Mouse (Mus musculus) liver, embryonic 14.5 days (tissue): ENCODE measurements around the gene Mga.
A peak's percentile ranks its signal among the peaks of the same experiment; 100 is the strongest.

Experiments
- CTCF ChIP-seq: IDR thresholded peaks from 2 replicates; pipeline ENCODE4 v1.5.1; 2016; ENCODE audit warnings: antibody characterized with exemption, low read depth, control low read depth
- EP300 ChIP-seq: IDR thresholded peaks from 2 replicates; pipeline ENCODE4 v1.6.1; 2016; ENCODE audit warnings: antibody characterized with exemption, low read depth

DNA sequence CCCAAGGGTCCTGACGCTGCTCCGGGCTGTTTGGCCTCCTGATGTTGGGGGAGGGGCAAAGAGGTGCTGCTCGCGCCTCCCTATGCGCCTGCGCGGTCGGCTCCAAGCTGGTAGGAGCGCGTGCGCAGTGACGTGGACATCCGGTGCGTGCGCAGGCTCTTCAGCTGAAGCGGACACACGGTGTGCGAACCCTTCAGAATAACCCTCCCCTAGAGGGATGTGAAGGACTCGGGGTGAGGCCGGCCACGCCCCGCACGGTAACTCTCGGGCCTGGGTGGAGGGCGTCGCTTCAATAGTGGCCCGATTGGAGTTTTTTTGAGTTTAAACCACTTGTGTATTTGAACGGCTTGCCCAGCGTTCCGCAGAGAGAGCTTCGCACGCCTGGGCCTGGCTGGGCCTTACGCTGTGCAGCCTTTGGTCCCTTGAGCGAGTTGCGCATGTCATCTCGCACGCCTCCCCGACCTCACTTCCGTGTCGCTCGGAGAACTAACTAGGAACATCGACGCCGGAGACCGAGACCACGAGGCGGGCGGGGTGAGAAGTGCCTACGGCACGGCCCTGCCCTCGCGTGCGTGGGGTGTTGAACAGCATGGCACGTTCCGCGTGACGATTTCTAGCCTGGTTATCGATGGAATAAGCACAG is at the start of gene Mga:
- TF ChIP-seq EP300 = no peak
- TF ChIP-seq CTCF = peak; percentile 28; the same call in 1 of the 2 replicates
